Mouse (Mus musculus): ENCODE data around the gene Grik2. TPM values are rescaled to one million over a fixed set of nuclear protein-coding genes. Genes with fewer than 3 reads are reported as not detected.

Grik2 gene
- polyA plus RNA-seq, 1 experiment from 2014 or later: 0.74 TPM

DNA sequence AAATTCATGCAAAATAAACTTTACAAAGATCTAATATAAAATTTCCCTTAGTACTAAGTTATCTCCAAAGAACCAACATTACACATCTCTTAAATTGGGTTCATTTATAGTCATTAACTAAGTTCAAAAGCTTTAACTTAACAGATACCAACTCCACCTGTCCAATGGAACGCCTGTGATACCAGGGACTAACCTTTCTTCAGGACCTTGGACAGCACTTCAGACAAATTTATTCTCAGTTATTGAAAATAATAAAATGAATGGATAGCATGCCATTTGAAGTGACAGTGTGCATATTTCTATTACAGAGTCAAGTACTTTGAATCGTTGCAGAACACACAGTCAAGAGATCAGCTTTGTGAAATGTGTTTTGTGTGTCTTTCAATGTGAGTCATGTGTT lies 3.1 kb downstream of the Grik2 start:
- H3K9me3 ChIP-seq (replicated peaks; ENCODE audit: control insufficient read depth, low read length): no peaks in the 10 kb centered on the region
- no peak overlapping the region for H3K9ac ChIP-seq (ENCODE audit: low read depth, low read length)
- no peaks in the 10 kb centered on the region for H3K36me3 ChIP-seq (ENCODE audit: control insufficient read depth, insufficient read depth, low read length)
- WGBS (ENCODE audit: insufficient replicate concordance): 35% methylated on average over 2 of the region's 2 CpGs
- H3K27me3 ChIP-seq (ENCODE audit: control insufficient read depth, insufficient read depth, low read length): peaks cover 6% of the 10 kb centered on the region
- no peak for ATAC-seq (replicated peaks; ENCODE audit: insufficient number of reproducible peaks, low FRiP score, low TSS enrichment)
- H3K4me3 ChIP-seq (ENCODE audit: low read depth, low read length): no peak overlapping the region
- no peak overlapping the region for H3K27ac ChIP-seq (ENCODE audit: low read depth, low read length)
- H3K4me2 ChIP-seq: no peak overlapping the region
- H3K4me1 ChIP-seq (ENCODE audit: control insufficient read depth, insufficient read depth, low read length): no peaks in the 10 kb centered on the region

DNA sequence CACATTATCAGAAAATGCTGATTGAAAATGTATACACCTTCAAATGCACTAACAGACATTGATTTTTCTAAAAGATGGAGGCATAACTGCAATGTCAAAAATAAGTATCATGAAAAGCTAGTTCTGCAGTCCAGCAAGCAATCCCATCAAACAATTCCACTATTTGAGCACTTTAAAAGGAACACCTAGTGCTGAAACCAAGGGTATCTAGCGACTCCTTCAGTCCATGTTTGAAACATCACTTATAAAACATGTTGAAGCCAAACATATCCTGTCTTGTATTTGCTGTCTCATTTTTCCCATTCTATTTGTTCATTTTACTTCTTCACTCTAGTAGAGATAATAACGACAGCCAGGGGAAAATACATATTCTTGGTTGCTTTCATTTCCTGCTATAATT lies 3.7 kb downstream of the Grik2 start:
- 13% methylated on average over 2 of the region's 2 CpGs for WGBS (ENCODE audit: insufficient replicate concordance)
- Histone ChIP-seq H3K4me2 (no peak overlapping the region), H3K4me1 (ENCODE audit: control insufficient read depth, insufficient read depth, low read length) (no peaks in the 10 kb centered on the region), H3K36me3 (ENCODE audit: control insufficient read depth, insufficient read depth, low read length) (no peaks in the 10 kb centered on the region), H3K9ac (ENCODE audit: low read depth, low read length) (no peak overlapping the region), H3K27me3 (ENCODE audit: control insufficient read depth, insufficient read depth, low read length) (peaks cover 6% of the 10 kb centered on the region), H3K27ac (ENCODE audit: low read depth, low read length) (no peak overlapping the region), H3K9me3 (replicated peaks; ENCODE audit: control insufficient read depth, low read length) (no peaks in the 10 kb centered on the region), H3K4me3 (ENCODE audit: low read depth, low read length) (no peak overlapping the region)
- no peak for ATAC-seq (replicated peaks; ENCODE audit: insufficient number of reproducible peaks, low FRiP score, low TSS enrichment)

DNA sequence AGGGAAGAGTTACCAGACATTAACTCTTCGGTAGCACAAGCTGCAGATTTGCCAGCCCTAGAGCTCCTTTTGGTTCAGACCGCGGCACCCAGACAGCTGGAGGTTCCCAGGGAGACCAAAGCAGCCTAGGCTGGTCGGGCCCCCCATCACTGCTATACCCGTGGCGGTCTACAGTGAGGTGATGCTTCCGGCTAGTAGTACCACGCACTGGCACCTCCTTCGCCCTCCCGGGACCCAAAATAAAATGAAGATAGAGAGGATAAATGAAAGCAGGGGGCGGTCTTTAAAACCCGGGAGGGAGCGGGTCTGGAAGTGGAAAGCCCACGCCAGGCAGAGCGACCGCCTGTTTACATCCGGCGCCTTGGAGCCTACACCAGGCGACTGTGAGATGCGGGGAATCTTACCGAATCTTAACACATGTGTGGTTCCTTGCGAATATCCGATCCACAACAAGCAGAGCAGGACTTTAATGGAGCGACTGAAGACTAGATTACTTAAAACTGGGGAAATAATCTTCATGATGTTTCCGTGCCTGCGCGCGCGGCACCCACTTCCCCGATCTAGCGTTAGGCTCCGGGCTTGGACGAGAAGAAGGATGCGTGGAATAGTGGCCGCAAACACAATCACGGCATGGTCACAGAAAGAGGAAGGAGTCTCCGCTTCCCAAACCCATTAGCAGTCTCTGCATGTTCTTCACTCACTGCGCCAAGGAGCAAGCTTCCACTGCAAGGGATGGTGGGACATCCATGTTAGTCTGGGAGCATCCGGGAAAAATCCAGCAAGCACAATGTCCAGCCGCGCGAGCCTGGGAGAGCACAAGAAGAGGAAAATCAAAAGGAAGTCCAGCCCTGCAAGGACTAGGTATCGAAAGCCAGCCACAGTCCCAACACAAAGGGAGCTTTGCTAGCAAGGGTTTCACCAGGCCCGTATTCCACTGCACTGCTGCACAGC lies 5.5 kb downstream of the Grik2 start:
- H3K4me2 ChIP-seq: peak overlapping the region; percentile 83
- no peaks in the 10 kb centered on the region for H3K9me3 ChIP-seq (replicated peaks; ENCODE audit: control insufficient read depth, low read length)
- H3K27ac ChIP-seq (ENCODE audit: low read depth, low read length): no peak overlapping the region
- peaks cover 6% of the 10 kb centered on the region for H3K27me3 ChIP-seq (ENCODE audit: control insufficient read depth, insufficient read depth, low read length)
- H3K9ac ChIP-seq (ENCODE audit: low read depth, low read length): peak overlapping the region; percentile 36; the same call in 1 of the 2 replicates
- WGBS (ENCODE audit: insufficient replicate concordance): 1% methylated on average over 44 of the region's 44 CpGs
- no peaks in the 10 kb centered on the region for H3K36me3 ChIP-seq (ENCODE audit: control insufficient read depth, insufficient read depth, low read length)
- ATAC-seq (replicated peaks; ENCODE audit: insufficient number of reproducible peaks, low FRiP score, low TSS enrichment): no peak
- no peaks in the 10 kb centered on the region for H3K4me1 ChIP-seq (ENCODE audit: control insufficient read depth, insufficient read depth, low read length)
- H3K4me3 ChIP-seq (ENCODE audit: low read depth, low read length): peak overlapping the region; percentile 52

DNA sequence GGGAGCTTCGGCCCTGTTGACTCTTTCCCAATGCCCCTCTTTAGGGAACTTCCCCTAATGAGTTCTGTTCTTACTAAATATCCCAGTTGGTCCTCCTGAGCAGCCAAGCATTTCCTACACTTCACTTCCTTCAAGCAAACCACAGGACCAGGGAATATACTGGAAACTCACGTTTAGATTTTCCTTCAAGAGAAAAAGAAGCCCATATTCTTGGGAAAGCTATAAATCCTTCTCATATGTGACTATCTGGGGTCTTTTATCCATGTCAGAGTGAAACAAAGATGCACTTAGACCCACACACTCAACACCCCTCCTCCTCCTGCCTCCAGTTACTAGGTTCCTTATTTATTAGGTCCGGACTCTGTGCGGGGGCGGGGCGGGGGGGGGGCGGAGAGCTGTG lies 6.5 kb downstream of the Grik2 start:
- Histone ChIP-seq H3K4me2 (peak overlapping the region; percentile 83), H3K4me3 (ENCODE audit: low read depth, low read length) (peak overlapping the region; percentile 52), H3K27ac (ENCODE audit: low read depth, low read length) (no peak overlapping the region), H3K36me3 (ENCODE audit: control insufficient read depth, insufficient read depth, low read length) (no peaks in the 10 kb centered on the region), H3K4me1 (ENCODE audit: control insufficient read depth, insufficient read depth, low read length) (no peaks in the 10 kb centered on the region), H3K9ac (ENCODE audit: low read depth, low read length) (no peak overlapping the region), H3K9me3 (replicated peaks; ENCODE audit: control insufficient read depth, low read length) (no peaks in the 10 kb centered on the region), H3K27me3 (ENCODE audit: control insufficient read depth, insufficient read depth, low read length) (peaks cover 6% of the 10 kb centered on the region)
- no peak for ATAC-seq (replicated peaks; ENCODE audit: insufficient number of reproducible peaks, low FRiP score, low TSS enrichment)
- 8% methylated on average over 7 of the region's 7 CpGs for WGBS (ENCODE audit: insufficient replicate concordance)

DNA sequence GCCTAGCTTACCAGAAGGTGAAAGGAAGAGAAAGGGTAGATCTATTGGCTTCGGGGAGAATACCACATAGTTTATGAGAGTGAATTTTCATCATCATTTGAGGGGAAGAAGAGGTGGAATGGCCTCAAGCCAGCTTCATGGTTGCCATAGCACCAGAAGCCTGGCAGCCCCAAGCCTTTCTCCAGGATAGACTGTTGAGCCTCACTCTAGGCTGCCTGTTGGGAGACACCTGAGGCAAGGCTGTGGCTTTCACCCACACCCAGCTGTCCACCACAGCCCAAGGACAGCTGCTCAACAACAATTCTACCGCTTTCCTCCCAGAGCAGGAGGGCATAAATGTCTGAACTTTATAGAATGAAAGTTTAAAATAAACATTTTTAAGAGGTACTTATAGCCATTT lies 8.1 kb downstream of the Grik2 start:
- no peak overlapping the region for H3K4me3 ChIP-seq (ENCODE audit: low read depth, low read length)
- no peak overlapping the region for H3K4me2 ChIP-seq
- H3K27ac ChIP-seq (ENCODE audit: low read depth, low read length): no peak overlapping the region
- 73% methylated on average over 2 of the region's 2 CpGs for WGBS (ENCODE audit: insufficient replicate concordance)
- no peaks in the 10 kb centered on the region for H3K9me3 ChIP-seq (replicated peaks; ENCODE audit: control insufficient read depth, low read length)
- H3K36me3 ChIP-seq (ENCODE audit: control insufficient read depth, insufficient read depth, low read length): no peaks in the 10 kb centered on the region
- no peaks in the 10 kb centered on the region for H3K4me1 ChIP-seq (ENCODE audit: control insufficient read depth, insufficient read depth, low read length)
- no peak for ATAC-seq (replicated peaks; ENCODE audit: insufficient number of reproducible peaks, low FRiP score, low TSS enrichment)
- no peak overlapping the region for H3K9ac ChIP-seq (ENCODE audit: low read depth, low read length)
- H3K27me3 ChIP-seq (ENCODE audit: control insufficient read depth, insufficient read depth, low read length): no peaks in the 10 kb centered on the region; the same call in 1 of the 2 replicates

DNA sequence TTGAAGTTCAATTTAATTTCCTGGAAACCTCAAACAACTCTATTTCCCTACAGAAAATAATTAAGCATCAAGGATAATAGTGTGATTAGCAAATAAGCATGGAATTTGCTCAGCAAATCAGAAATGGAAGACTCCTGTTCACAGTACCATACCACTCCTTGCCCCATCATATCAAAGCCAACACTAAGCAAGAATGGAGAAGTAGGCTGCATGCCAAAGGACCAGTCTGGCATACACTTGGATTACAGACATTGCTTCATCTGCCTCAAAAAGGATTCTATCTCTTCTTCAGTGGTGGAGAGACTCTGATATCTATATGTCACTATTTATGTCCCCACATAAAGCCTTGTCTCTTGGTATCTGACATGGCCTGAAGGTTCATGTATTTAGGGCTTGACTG lies 19.7 kb downstream of the Grik2 start:
- Histone ChIP-seq H3K27me3 (ENCODE audit: control insufficient read depth, insufficient read depth, low read length) (no peaks in the 10 kb centered on the region), H3K4me3 (ENCODE audit: low read depth, low read length) (no peak overlapping the region), H3K4me2 (no peak overlapping the region), H3K36me3 (ENCODE audit: control insufficient read depth, insufficient read depth, low read length) (no peaks in the 10 kb centered on the region), H3K9me3 (replicated peaks; ENCODE audit: control insufficient read depth, low read length) (no peaks in the 10 kb centered on the region), H3K9ac (ENCODE audit: low read depth, low read length) (no peak overlapping the region), H3K4me1 (ENCODE audit: control insufficient read depth, insufficient read depth, low read length) (no peaks in the 10 kb centered on the region), H3K27ac (ENCODE audit: low read depth, low read length) (no peak overlapping the region)
- no peak for ATAC-seq (replicated peaks; ENCODE audit: insufficient number of reproducible peaks, low FRiP score, low TSS enrichment)

DNA sequence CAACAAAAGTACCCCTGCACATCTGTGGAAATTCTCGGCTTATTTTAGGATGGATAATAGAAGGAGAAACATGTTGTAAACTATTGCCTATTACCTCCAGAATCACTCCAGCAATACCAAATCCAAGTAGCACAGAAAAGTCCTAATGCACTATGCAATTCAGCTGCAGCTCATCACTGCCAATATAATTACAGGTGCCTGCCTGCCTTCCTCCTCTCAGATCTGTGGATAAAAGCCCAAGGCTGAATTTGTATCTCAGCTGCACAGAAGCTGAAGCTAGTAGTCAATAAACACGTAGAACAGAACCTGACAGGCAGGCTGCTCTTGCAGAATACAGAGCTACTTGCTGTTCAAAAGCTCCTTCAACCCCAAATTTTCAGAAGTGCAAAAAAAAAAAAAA lies 21.0 kb downstream of the Grik2 start:
- H3K9me3 ChIP-seq (replicated peaks; ENCODE audit: control insufficient read depth, low read length): no peaks in the 10 kb centered on the region
- H3K36me3 ChIP-seq (ENCODE audit: control insufficient read depth, insufficient read depth, low read length): no peaks in the 10 kb centered on the region
- no peaks in the 10 kb centered on the region for H3K4me1 ChIP-seq (ENCODE audit: control insufficient read depth, insufficient read depth, low read length)
- H3K9ac ChIP-seq (ENCODE audit: low read depth, low read length): no peak overlapping the region
- no peak overlapping the region for H3K27ac ChIP-seq (ENCODE audit: low read depth, low read length)
- H3K27me3 ChIP-seq (ENCODE audit: control insufficient read depth, insufficient read depth, low read length): no peaks in the 10 kb centered on the region
- no peak for ATAC-seq (replicated peaks; ENCODE audit: insufficient number of reproducible peaks, low FRiP score, low TSS enrichment)
- H3K4me2 ChIP-seq: no peak overlapping the region
- H3K4me3 ChIP-seq (ENCODE audit: low read depth, low read length): no peak overlapping the region
- WGBS (ENCODE audit: insufficient replicate concordance): 74% methylated on average over 2 of the region's 2 CpGs

DNA sequence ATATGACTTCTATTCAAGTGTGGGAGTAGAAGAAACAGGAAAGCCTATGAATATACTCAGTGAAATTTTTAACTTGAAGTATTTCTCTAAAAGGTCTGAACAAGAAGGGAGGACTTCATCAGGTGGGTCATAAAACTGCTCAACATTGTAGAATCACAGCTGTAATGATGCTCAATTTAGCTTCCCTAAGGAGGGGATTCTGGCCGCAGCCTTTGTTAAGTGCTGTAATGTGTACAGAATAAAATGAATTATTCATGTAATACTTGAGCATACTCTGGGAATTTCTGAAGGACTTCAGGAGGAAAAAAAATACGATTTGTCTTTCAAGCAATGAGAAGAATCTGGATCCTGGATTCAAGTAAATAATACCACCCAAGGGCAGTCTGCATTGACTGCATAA lies 26.0 kb downstream of the Grik2 start:
- no peak overlapping the region for H3K27ac ChIP-seq (ENCODE audit: low read depth, low read length)
- H3K4me3 ChIP-seq (ENCODE audit: low read depth, low read length): no peak overlapping the region
- no peaks in the 10 kb centered on the region for H3K4me1 ChIP-seq (ENCODE audit: control insufficient read depth, insufficient read depth, low read length)
- H3K9me3 ChIP-seq (replicated peaks; ENCODE audit: control insufficient read depth, low read length): no peaks in the 10 kb centered on the region
- H3K36me3 ChIP-seq (ENCODE audit: control insufficient read depth, insufficient read depth, low read length): no peaks in the 10 kb centered on the region
- 72% methylated on average over 2 of the region's 2 CpGs for WGBS (ENCODE audit: insufficient replicate concordance)
- H3K4me2 ChIP-seq: no peak overlapping the region
- no peak for ATAC-seq (replicated peaks; ENCODE audit: insufficient number of reproducible peaks, low FRiP score, low TSS enrichment)
- H3K27me3 ChIP-seq (ENCODE audit: control insufficient read depth, insufficient read depth, low read length): no peaks in the 10 kb centered on the region
- no peak overlapping the region for H3K9ac ChIP-seq (ENCODE audit: low read depth, low read length)

DNA sequence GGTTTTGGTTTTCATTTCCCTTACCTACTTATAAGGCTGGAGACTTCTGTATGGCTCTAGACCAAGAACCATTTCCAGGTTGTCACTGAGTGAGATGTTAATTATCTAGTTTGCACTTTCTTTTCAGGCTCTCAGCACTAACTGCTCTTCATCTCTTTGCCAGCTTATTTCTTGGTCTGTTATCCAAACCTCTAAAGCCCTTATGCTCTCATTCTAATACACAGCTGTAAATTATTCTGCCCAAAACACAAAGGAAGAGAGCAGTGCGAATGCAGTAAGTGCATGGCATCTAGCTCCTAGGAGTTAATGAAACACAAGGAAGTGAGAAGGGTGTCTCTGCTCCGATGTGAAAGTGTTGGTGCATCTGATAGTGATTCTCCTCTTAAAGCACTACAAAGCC lies 36.8 kb downstream of the Grik2 start:
- H3K27me3 ChIP-seq (ENCODE audit: control insufficient read depth, insufficient read depth, low read length): no peaks in the 10 kb centered on the region
- H3K4me3 ChIP-seq (ENCODE audit: low read depth, low read length): no peak overlapping the region
- no peaks in the 10 kb centered on the region for H3K4me1 ChIP-seq (ENCODE audit: control insufficient read depth, insufficient read depth, low read length)
- WGBS (ENCODE audit: insufficient replicate concordance): 68% methylated on average over 2 of the region's 2 CpGs
- no peak overlapping the region for H3K4me2 ChIP-seq
- no peak overlapping the region for H3K27ac ChIP-seq (ENCODE audit: low read depth, low read length)
- no peaks in the 10 kb centered on the region for H3K9me3 ChIP-seq (replicated peaks; ENCODE audit: control insufficient read depth, low read length)
- no peak for ATAC-seq (replicated peaks; ENCODE audit: insufficient number of reproducible peaks, low FRiP score, low TSS enrichment)
- no peak overlapping the region for H3K9ac ChIP-seq (ENCODE audit: low read depth, low read length)
- no peaks in the 10 kb centered on the region for H3K36me3 ChIP-seq (ENCODE audit: control insufficient read depth, insufficient read depth, low read length)
